Mouse (Mus musculus) liver, embryonic 13.5 days (tissue): ENCODE measurements around the gene Mlh3. TPM values are rescaled to one million over a fixed set of nuclear protein-coding genes. Genes with fewer than 3 reads are reported as not detected.

Experiments
- ATAC-seq: fragments of 200-750 bp; cut with Nextera tagmentation; 2 replicates; pipeline ENCODE4 v1.8.0; 2017; ENCODE audit warnings: low read depth, mild to moderate bottlenecking, moderate number of reproducible peaks, moderate library complexity
- DNase-seq: peaks from one replicate; pipeline ENCODE4 v3.0.0; 2022
- H3K27ac ChIP-seq: fragments of 300-500 bp; sonication (generic); 2 replicates; pipeline ENCODE4 v1.5.1; 2015; ENCODE audit warnings: moderate library complexity, mild to moderate bottlenecking, inconsistent platforms
- H3K27me3 ChIP-seq: fragments of 300-500 bp; sonication (generic); 2 replicates; pipeline ENCODE4 v1.6.1; 2015; ENCODE audit warnings: mild to moderate bottlenecking, inconsistent platforms
- H3K36me3 ChIP-seq: fragments of 300-500 bp; sonication (generic); 2 replicates; pipeline ENCODE4 v1.6.1; 2015; ENCODE audit warnings: mild to moderate bottlenecking, inconsistent platforms
- H3K4me1 ChIP-seq: fragments of 300-500 bp; sonication (generic); replicated peaks from 2 replicates; pipeline ENCODE4 v1.6.1; 2015; ENCODE audit warnings: inconsistent platforms
- H3K4me2 ChIP-seq: fragments of 300-500 bp; sonication (generic); 2 replicates; pipeline ENCODE4 v1.6.1; 2015; ENCODE audit warnings: inconsistent platforms, mild to moderate bottlenecking, moderate library complexity
- H3K4me3 ChIP-seq: fragments of 300-500 bp; sonication (generic); replicated peaks from 2 replicates; pipeline ENCODE4 v1.5.1; 2015; ENCODE audit warnings: mild to moderate bottlenecking, inconsistent platforms
- H3K9ac ChIP-seq: fragments of 300-500 bp; sonication (generic); 2 replicates; pipeline ENCODE4 v1.6.1; 2015; ENCODE audit warnings: mild to moderate bottlenecking, inconsistent platforms
- H3K9me3 ChIP-seq: fragments of 300-500 bp; sonication (generic); replicated peaks from 2 replicates; pipeline ENCODE4 v1.6.1; 2016; ENCODE audit warnings: inconsistent platforms
- WGBS: fragments of 180-500 bp; shearing (Covaris S2); methylation state at CpG from one replicate; pipeline ENCODE4 v1.1.7; 2015; ENCODE audit not compliant: insufficient replicate concordance; 5-methylcytosine and 5-hydroxymethylcytosine counted together
- polyA plus RNA-seq: library from polyadenylated mRNA; unstranded; fragments of >200 nt; fragmentation: Nextera tagmentation; extraction: Ambion mirVana; gene quantifications from 2 replicates; pipeline ENCODE4 v1.2.1, GENCODE M21; 2015

The Mlh3 gene
- polyA plus RNA-seq: 2.8 and 3.0 TPM in 2 replicates

DNA sequence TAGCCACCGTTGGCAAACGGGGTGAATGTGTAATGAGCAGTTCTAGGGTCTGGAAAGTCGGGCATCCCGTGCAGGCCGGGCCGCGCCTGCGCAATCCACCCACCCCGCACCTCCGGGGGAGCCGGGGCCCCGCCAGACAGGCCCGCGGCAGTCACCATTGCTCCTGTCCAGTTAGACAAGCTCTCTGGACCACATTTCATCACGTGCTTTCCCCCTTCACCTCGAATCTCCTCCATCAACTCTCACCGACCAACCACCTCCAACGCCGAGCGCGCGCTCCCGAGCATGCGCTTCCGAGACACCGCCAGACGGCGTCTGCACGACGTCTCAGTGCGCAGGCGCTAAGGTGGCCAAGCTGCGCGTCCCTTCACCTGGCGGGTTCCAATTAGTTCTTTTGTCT is at the start of gene Mlh3:
Gene Mlh3, minus strand, starts transcription at position 281 of the 400 bp plus-strand sequence.
- H3K4me1 ChIP-seq: peaks cover 34% of the 10 kb centered on the region
- DNase-seq (peak; percentile 77), ATAC-seq (peak; percentile 88)
- peak within 1 kb of the TSS; percentile 72 for H3K4me2 ChIP-seq
- H3K9ac ChIP-seq: peak within 1 kb of the TSS; percentile 75
- H3K9me3 ChIP-seq: peaks cover 5% of the 10 kb centered on the region; the same call in 1 of the 2 replicates
- peaks cover 17% of the 10 kb centered on the region for H3K36me3 ChIP-seq
- no peaks in the 10 kb centered on the region for H3K27me3 ChIP-seq
- peak within 1 kb of the TSS; percentile 70 for H3K27ac ChIP-seq
- peak within 1 kb of the TSS; percentile 71 for H3K4me3 ChIP-seq
- WGBS: 1% methylated on average over 35 of the region's 35 CpGs

DNA sequence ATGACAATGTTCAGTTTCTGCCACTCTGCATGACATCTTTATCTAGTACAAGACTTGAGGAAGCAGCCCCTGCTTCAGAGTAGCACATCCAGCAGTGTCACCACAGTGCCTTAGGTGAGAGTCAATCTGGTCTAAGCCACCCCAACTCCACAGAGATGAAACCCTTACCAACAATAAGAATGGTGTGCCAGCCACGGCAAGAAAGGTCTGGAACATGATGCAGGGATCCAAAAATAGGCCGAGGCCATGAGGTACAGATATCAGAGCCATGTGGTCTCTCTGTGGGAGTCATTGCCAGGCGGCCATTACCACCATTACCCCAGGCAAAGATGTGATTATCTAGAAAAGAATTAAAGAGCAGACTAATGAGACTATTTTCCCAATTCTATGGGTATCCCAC is 38.3 kb upstream of the Mlh3 start:
- Histone ChIP-seq H3K4me3 (no peak overlapping the region), H3K36me3 (peaks cover 97% of the 10 kb centered on the region), H3K9me3 (no peaks in the 10 kb centered on the region), H3K4me2 (no peak overlapping the region), H3K27me3 (no peaks in the 10 kb centered on the region), H3K9ac (no peak overlapping the region), H3K27ac (no peak overlapping the region), H3K4me1 (peaks cover 6% of the 10 kb centered on the region)
- DNase-seq: no peak
- no peak for ATAC-seq
- WGBS: 70% methylated on average over 3 of the region's 3 CpGs

DNA sequence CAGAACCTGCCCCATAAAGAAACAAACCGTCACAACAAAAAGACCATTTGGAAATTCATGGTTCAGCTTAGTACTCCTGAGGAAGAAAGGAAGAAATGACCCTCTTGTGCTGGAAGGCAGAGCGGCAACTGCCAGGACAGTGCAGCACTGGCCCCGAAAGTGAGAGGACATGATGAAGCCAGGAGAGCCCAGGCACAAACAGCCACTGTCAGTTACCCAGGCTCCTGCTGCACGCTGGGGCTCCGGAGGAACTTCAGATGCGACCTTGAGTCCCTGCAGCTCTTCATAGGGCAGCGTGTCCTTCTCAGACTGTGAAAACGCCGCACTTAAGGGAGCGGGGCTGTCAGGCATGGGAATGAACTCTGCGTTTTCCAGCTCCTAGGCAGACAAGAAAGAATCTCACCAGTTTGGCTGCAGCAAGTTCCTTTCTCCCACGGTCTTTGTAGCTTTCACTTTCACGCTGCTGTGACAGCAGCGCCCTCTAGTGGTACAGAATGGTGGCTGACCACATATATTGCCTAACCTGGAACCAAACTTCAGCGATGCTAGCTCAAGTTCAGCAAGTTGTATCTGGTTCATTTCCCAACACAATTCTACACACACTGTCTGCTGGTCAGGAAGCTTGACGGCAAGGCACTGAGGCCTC is 35.0 kb upstream of the Mlh3 start:
- Histone ChIP-seq H3K27me3 (no peaks in the 10 kb centered on the region), H3K27ac (no peak overlapping the region), H3K9ac (peak overlapping the region; percentile 58), H3K4me2 (peak overlapping the region; percentile 58), H3K4me3 (peak overlapping the region; percentile 33), H3K9me3 (no peaks in the 10 kb centered on the region), H3K4me1 (peaks cover 6% of the 10 kb centered on the region), H3K36me3 (peaks cover 95% of the 10 kb centered on the region)
- peak; percentile 63 for DNase-seq
- peak; percentile 59 for ATAC-seq
- 40% methylated on average over 16 of the region's 16 CpGs for WGBS

DNA sequence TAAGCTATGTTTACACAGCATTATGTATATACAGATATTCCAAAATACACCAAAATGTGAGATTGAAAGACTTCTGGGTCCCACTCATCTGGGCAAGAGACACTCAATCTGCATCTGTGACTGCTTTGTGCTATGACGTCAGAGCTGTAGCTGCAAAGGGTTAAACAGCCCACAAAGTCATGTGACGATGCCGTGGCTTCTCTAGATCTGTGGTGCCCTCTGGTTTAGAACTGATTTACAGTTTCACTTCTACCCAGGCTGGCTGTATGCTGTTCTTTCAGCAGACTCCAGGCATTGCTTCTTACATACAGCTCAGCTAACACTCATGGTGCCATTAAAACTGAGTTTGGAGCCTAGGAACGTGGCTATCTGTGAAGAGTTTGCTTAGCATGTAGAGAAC is 34.3 kb upstream of the Mlh3 start:
- 56% methylated on average over 4 of the region's 4 CpGs for WGBS
- ATAC-seq (no peak), DNase-seq (no peak)
- Histone ChIP-seq H3K4me1 (peaks cover 6% of the 10 kb centered on the region), H3K36me3 (peaks cover 95% of the 10 kb centered on the region), H3K4me3 (no peak overlapping the region), H3K9ac (no peak overlapping the region), H3K4me2 (no peak overlapping the region), H3K9me3 (no peaks in the 10 kb centered on the region), H3K27me3 (no peaks in the 10 kb centered on the region), H3K27ac (no peak overlapping the region)

DNA sequence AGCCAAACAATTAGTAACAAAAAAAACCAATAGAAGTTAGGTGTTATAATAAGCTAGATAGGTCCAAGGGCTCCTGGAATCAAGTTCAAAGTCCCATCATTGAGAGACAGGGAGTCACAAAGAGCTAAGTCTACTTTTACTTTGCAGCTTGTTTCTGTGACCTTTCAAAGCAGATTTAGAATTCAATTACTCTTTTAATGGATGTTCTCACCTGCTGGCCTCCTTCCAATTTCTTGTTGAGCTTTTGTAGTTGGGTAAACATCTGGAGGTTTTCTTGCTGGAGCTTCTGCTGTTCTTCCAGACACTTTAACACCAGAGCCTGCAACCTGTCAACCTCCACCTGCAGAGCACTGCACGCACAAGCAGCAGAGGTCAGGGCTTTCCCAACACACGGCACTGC is 32.9 kb upstream of the Mlh3 start:
- no peak for DNase-seq
- no peaks in the 10 kb centered on the region for H3K27me3 ChIP-seq
- peaks cover 6% of the 10 kb centered on the region for H3K4me1 ChIP-seq
- no peak overlapping the region for H3K27ac ChIP-seq
- no peak overlapping the region for H3K4me3 ChIP-seq
- peaks cover 86% of the 10 kb centered on the region for H3K36me3 ChIP-seq
- no peaks in the 10 kb centered on the region for H3K9me3 ChIP-seq
- H3K4me2 ChIP-seq: no peak overlapping the region
- no peak for ATAC-seq
- WGBS: 88% methylated on average over 2 of the region's 2 CpGs
- H3K9ac ChIP-seq: no peak overlapping the region

DNA sequence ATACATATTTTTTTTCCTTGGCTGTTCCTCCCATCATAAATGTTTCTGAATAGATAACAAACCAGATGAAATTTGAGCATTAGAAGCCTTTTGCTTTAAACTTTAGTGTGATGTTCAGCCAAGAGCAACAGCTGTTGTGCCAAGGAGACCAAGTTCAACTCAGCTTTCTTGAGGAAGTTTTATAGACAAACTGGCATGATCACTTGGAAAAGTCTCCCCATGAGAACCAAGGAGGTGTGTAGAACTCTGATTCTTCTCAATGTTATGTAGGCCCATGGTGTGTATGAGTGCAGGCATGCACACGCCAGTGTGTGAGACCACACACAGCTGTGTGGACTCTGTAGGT is 28.4 kb upstream of the Mlh3 start:
- H3K4me1 ChIP-seq: no peaks in the 10 kb centered on the region
- H3K9me3 ChIP-seq: peaks cover 6% of the 10 kb centered on the region; the same call in 1 of the 2 replicates
- no peak overlapping the region for H3K4me3 ChIP-seq
- H3K9ac ChIP-seq: no peak overlapping the region
- no peak overlapping the region for H3K27ac ChIP-seq
- DNase-seq: no peak
- no peaks in the 10 kb centered on the region for H3K27me3 ChIP-seq
- H3K4me2 ChIP-seq: no peak overlapping the region
- 80% methylated on average over 1 of the region's 1 CpGs for WGBS
- ATAC-seq: no peak
- peaks cover 44% of the 10 kb centered on the region for H3K36me3 ChIP-seq

DNA sequence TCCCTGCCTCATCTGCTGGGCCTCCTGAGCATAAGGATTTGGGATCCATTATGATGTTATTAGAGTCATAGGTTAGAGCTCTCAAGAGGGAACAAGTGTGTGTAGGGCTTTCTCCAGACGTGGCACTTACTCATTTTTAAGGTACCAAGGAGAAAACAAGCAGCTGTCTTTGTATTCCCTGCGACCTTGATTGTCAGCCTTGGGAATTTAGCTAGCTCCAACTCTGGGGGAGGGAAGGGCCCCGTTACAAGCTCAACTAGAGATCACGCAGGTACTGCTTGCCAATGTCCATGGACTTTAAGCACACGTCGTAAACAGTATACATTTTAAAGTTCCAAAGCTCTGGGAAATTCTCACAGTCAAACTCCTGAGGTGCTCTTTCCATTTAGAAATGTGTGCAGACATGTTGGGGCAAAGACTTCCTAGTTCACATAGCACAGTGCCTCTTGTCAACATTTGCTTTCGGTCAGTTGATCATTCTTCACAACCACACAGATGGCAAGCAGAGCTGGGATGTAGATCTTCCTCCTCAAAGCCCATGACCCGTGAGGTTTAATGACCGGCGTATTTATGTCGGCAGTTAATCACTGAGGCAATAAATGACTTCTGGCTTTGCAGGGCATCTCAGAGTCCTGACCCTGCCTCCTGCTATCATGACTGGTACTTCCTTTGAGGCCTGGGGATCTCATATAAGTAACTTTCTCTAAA is 27.9 kb upstream of the Mlh3 start:
- H3K9me3 ChIP-seq: peaks cover 6% of the 10 kb centered on the region; the same call in 1 of the 2 replicates
- H3K36me3 ChIP-seq: peaks cover 39% of the 10 kb centered on the region
- no peaks in the 10 kb centered on the region for H3K27me3 ChIP-seq
- no peak overlapping the region for H3K4me2 ChIP-seq
- 70% methylated on average over 11 of the region's 11 CpGs for WGBS
- no peak overlapping the region for H3K4me3 ChIP-seq
- H3K27ac ChIP-seq: no peak overlapping the region
- DNase-seq (no peak), ATAC-seq (no peak)
- H3K9ac ChIP-seq: no peak overlapping the region
- H3K4me1 ChIP-seq: no peaks in the 10 kb centered on the region

DNA sequence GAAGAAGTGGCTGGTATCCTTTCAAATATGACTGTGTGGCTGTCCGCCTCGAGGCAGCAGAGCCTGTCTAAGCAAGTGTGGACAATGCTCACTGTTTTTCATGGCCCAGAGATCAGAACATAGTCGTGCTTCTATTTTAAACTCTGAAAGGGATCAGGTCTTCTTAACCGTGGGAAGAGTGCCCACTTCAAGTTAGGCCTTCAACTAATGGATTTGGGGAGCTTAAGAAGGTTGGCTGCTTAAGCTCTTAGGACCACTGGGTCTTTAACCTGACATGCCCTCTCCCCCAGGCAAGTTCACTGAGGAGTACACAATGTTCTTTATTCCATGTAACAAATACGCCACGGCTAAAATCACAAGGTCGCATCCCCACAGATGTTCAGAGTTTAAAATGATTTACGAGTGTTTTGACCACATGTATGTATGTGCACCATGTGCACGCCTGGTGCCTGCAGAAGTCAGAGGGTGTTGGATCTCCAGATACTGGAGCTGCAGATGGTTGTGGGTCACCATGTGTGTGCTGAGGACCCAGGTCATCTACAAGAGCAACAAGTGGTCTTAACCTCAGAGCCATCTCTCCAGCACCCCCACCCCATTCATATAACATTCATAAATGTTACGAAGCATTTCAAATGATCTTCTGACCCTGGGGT is 27.1 kb upstream of the Mlh3 start:
- 76% methylated on average over 10 of the region's 10 CpGs for WGBS
- no peak for DNase-seq
- H3K36me3 ChIP-seq: peaks cover 32% of the 10 kb centered on the region

DNA sequence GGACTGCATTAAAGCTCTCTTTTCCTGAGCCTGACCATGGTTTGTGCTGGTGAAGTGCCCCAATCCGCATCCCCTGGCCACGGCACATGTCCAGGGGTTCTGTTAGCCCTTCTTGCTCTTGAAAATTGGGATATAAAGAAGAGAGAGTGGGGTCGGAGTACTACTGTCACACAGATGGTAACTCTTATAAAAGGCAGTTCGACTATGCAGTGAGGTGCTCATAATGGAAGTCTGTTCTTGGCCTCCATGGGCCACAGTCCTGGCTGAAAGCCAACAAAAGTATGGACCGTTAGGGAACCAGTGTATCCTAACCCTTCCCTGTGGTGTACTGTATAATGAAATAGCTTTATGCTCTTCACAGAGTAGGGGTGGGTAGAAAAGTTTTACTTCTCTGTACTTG is 26.5 kb upstream of the Mlh3 start:
- no peak overlapping the region for H3K4me3 ChIP-seq
- H3K27me3 ChIP-seq: no peaks in the 10 kb centered on the region
- H3K9ac ChIP-seq: no peak overlapping the region
- H3K36me3 ChIP-seq: peaks cover 27% of the 10 kb centered on the region
- H3K4me2 ChIP-seq: no peak overlapping the region
- WGBS: 75% methylated on average over 5 of the region's 5 CpGs
- H3K4me1 ChIP-seq: no peaks in the 10 kb centered on the region
- H3K27ac ChIP-seq: no peak overlapping the region
- H3K9me3 ChIP-seq: peaks cover 6% of the 10 kb centered on the region; the same call in 1 of the 2 replicates
- DNase-seq (no peak), ATAC-seq (no peak)

More for the DNA sequence above, 27.1 kb upstream of the Mlh3 start:
- no peak overlapping the region for H3K9ac ChIP-seq
- H3K4me3 ChIP-seq: no peak overlapping the region
- no peak overlapping the region for H3K4me2 ChIP-seq
- H3K27ac ChIP-seq: no peak overlapping the region
- ATAC-seq: no peak
- no peaks in the 10 kb centered on the region for H3K27me3 ChIP-seq
- H3K4me1 ChIP-seq: no peaks in the 10 kb centered on the region
- H3K9me3 ChIP-seq: peaks cover 6% of the 10 kb centered on the region; the same call in 1 of the 2 replicates

DNA sequence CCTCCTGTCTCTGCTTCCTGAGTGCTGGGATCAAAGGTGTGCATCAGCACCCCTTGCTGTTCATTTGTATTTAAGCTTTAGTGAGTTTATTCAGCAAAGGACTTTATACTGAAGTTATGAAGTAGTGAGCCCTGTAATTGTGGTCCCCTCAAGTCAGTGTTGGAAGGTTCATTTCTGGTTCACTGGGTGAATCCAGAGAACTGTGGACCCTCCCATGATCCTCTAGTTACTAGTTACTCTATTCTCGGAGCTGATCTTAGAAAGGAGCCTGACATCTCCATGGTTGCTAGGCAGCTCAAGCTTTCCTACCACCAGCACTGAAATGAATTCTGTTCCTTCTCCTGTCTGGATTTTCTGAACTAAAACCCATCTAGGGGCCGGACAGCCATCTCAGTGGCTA is 25.1 kb upstream of the Mlh3 start:
- no peaks in the 10 kb centered on the region for H3K4me1 ChIP-seq
- 70% methylated on average over 2 of the region's 2 CpGs for WGBS
- peaks cover 6% of the 10 kb centered on the region; the same call in 1 of the 2 replicates for H3K9me3 ChIP-seq
- peaks cover 5% of the 10 kb centered on the region for H3K27me3 ChIP-seq
- H3K4me3 ChIP-seq: no peak overlapping the region
- H3K9ac ChIP-seq: no peak overlapping the region
- no peak for DNase-seq
- no peak overlapping the region for H3K27ac ChIP-seq
- H3K36me3 ChIP-seq: peaks cover 13% of the 10 kb centered on the region
- no peak overlapping the region for H3K4me2 ChIP-seq
- no peak for ATAC-seq

DNA sequence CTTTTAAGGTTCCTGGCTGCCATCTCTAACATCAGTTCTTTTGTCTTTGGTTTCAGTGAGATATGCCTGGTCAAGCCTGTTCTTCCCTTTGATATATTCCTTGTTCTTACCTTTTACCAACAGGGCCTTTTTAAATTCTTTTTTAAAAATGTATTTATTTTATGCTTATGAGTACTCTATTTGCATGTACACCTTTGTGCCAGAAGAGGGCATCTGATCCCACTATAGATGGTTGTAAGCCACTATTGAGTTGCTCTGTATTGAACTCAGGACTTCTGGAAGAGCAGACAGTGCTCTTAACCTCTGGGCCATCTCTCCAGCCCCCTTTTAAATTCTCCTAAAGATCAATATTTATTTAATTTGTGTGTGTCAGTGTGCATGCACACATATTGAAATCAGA is 22.5 kb upstream of the Mlh3 start:
- no peak overlapping the region for H3K9ac ChIP-seq
- H3K4me2 ChIP-seq: no peak overlapping the region
- H3K4me3 ChIP-seq: no peak overlapping the region
- ATAC-seq (no peak), DNase-seq (no peak)
- H3K9me3 ChIP-seq: peaks cover 6% of the 10 kb centered on the region; the same call in 1 of the 2 replicates
- no peak overlapping the region for H3K27ac ChIP-seq
- H3K27me3 ChIP-seq: peaks cover 28% of the 10 kb centered on the region
- peaks cover 11% of the 10 kb centered on the region for H3K4me1 ChIP-seq
- no peaks in the 10 kb centered on the region for H3K36me3 ChIP-seq
